Mouse (Mus musculus) forebrain, embryonic 15.5 days (tissue): ENCODE data around the gene Gnb5. TPM values are rescaled to one million over a fixed set of nuclear protein-coding genes. Genes with fewer than 3 reads are reported as not detected.

Source experiments
- ATAC-seq: fragments of 200-750 bp; cut with Nextera tagmentation; replicated peaks from 2 replicates; pipeline ENCODE4 v1.8.0; 2017; ENCODE audit warnings: mild to moderate bottlenecking, moderate TSS enrichment, moderate library complexity
- H3K27ac ChIP-seq: fragments of 300-500 bp; sonication (generic); replicated peaks from 2 replicates; pipeline ENCODE4 v1.5.1; 2015; ENCODE audit warnings: mild to moderate bottlenecking, inconsistent platforms
- H3K27me3 ChIP-seq: fragments of 300-500 bp; sonication (generic); 2 replicates; pipeline ENCODE4 v1.6.1; 2015; ENCODE audit warnings: inconsistent platforms
- H3K36me3 ChIP-seq: fragments of 300-500 bp; sonication (generic); 2 replicates; pipeline ENCODE4 v1.6.1; 2015; ENCODE audit warnings: mild to moderate bottlenecking, inconsistent platforms
- H3K4me1 ChIP-seq: fragments of 300-500 bp; sonication (generic); 2 replicates; pipeline ENCODE4 v1.6.1; 2015; ENCODE audit warnings: inconsistent platforms
- H3K4me2 ChIP-seq: fragments of 300-500 bp; sonication (generic); replicated peaks from 2 replicates; pipeline ENCODE4 v1.6.1; 2015; ENCODE audit warnings: mild to moderate bottlenecking, inconsistent platforms
- H3K4me3 ChIP-seq: fragments of 300-500 bp; sonication (generic); 2 replicates; pipeline ENCODE4 v1.5.1; 2015; ENCODE audit warnings: mild to moderate bottlenecking, inconsistent platforms
- H3K9ac ChIP-seq: fragments of 300-500 bp; sonication (generic); replicated peaks from 2 replicates; pipeline ENCODE4 v1.6.1; 2015; ENCODE audit warnings: mild to moderate bottlenecking, inconsistent platforms
- H3K9me3 ChIP-seq: fragments of 300-500 bp; sonication (generic); 2 replicates; pipeline ENCODE4 v1.6.1; 2016; ENCODE audit warnings: inconsistent platforms
- WGBS: fragments of 180-500 bp; shearing (Covaris S2); methylation state at CpG from one replicate; pipeline ENCODE4 v1.1.7; 2015; ENCODE audit warnings: mixed read lengths; 5-methylcytosine and 5-hydroxymethylcytosine counted together
- polyA plus RNA-seq: library from polyadenylated mRNA; unstranded; fragments of >200 nt; fragmentation: Nextera tagmentation; extraction: Ambion mirVana; gene quantifications from 2 replicates; pipeline ENCODE4 v1.2.1, GENCODE M21; 2015

The Gnb5 gene
- polyA plus RNA-seq, 1 experiment from 2014 or later = 52.6 TPM

DNA sequence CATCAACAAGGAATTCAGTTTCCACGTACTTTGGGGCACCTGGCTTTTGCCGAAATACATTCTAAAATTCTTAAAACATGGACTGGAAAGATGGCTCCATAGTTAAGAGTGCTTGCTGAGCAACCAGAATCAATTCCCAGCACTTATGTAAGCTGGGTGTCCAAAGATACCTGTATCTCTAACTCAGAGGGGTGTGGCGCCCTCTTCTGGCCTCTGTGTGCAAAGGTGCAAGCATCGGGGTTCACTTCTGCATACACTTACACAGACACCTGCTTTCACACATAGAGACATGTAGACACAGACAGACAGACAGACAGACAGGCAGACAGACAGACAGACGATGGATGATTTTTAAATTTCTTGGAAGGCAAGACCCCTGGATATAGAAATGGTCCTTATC is 25.3 kb upstream of the Gnb5 start:
- H3K36me3 ChIP-seq = no peaks in the 10 kb centered on the region
- no peak for ATAC-seq
- no peaks in the 10 kb centered on the region for H3K9me3 ChIP-seq
- WGBS = 46% methylated on average over 5 of the region's 5 CpGs
- no peaks in the 10 kb centered on the region for H3K27me3 ChIP-seq
- no peak overlapping the region for H3K9ac ChIP-seq
- H3K4me2 ChIP-seq = no peak overlapping the region
- H3K4me3 ChIP-seq = no peak overlapping the region
- no peaks in the 10 kb centered on the region for H3K4me1 ChIP-seq
- no peak overlapping the region for H3K27ac ChIP-seq

DNA sequence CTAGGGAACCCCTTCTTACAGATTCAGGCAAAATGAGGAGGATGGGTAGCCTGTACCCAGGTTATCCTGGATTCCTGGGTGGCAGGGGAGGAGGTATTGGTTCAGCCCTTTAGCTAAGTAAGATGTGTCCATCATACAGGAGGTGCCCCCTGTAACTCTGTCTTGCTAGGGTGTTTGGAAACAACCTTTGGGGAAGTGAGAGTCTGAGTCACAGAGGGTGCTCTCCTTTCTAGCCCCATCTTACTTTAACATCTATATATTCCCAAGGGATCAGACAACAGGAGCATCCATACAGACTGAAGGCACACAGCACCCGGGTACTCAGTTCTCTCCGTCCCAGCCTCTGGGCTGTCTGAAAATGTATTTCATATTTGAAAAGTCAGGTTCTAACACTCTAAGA is 23.9 kb upstream of the Gnb5 start:
- H3K9ac ChIP-seq = no peak overlapping the region
- H3K27ac ChIP-seq = no peak overlapping the region
- H3K36me3 ChIP-seq = no peaks in the 10 kb centered on the region
- no peaks in the 10 kb centered on the region for H3K4me1 ChIP-seq
- H3K9me3 ChIP-seq = no peaks in the 10 kb centered on the region
- WGBS = 84% methylated on average over 2 of the region's 2 CpGs
- H3K27me3 ChIP-seq = no peaks in the 10 kb centered on the region
- no peak overlapping the region for H3K4me3 ChIP-seq
- no peak for ATAC-seq
- H3K4me2 ChIP-seq = no peak overlapping the region

- Histone ChIP-seq H3K4me1 (no peaks in the 10 kb centered on the region), H3K4me3 (no peak overlapping the region), H3K9me3 (no peaks in the 10 kb centered on the region), H3K4me2 (no peak overlapping the region), H3K36me3 (no peaks in the 10 kb centered on the region), H3K27me3 (no peaks in the 10 kb centered on the region), H3K9ac (no peak overlapping the region), H3K27ac (no peak overlapping the region)
- ATAC-seq = peak; percentile 63; the same call in 1 of the 2 replicates
- WGBS = 16% methylated on average over 3 of the region's 3 CpGs
Observed at GRCm38 (mm10) chr9:75282830-75283229, 23.3 kb upstream of the Gnb5 start.

GRCm38 (mm10) chr9:75283636-75284035 is 22.5 kb upstream of the Gnb5 start:
- Histone ChIP-seq H3K27ac (no peak overlapping the region), H3K9ac (no peak overlapping the region), H3K4me3 (no peak overlapping the region), H3K4me2 (no peak overlapping the region), H3K36me3 (no peaks in the 10 kb centered on the region), H3K9me3 (no peaks in the 10 kb centered on the region), H3K4me1 (no peaks in the 10 kb centered on the region), H3K27me3 (no peaks in the 10 kb centered on the region)
- 84% methylated on average over 8 of the region's 8 CpGs for WGBS
- no peak for ATAC-seq

DNA sequence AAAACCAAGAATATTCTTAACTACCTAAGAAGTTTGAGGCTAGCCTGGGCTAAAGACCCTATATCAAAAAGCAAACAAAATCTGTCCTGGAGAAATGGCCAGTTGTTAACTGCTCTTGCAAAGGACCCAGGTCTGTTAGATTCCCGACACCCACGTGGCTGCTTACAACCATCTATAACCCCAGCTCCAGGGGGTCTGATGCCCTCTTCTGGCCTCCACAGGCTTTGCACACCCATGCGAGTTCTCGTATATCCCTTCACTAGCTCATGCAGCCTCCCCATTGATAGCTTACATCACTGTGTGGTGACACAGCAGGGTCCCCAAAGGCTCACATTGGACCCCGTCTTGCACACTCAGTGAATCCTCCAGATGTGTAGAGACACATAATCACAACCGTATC is 20.7 kb upstream of the Gnb5 start:
- ATAC-seq = no peak
- 75% methylated on average over 6 of the region's 6 CpGs for WGBS

GRCm38 (mm10) chr9:75287636-75288035 is 18.5 kb upstream of the Gnb5 start:
- no peak for ATAC-seq
- Histone ChIP-seq H3K4me1 (no peaks in the 10 kb centered on the region), H3K4me2 (no peak overlapping the region), H3K9ac (no peak overlapping the region), H3K4me3 (no peak overlapping the region), H3K36me3 (no peaks in the 10 kb centered on the region), H3K27ac (no peak overlapping the region), H3K9me3 (no peaks in the 10 kb centered on the region), H3K27me3 (no peaks in the 10 kb centered on the region)
- WGBS = 64% methylated on average over 6 of the region's 6 CpGs

More for the DNA sequence above, 20.7 kb upstream of the Gnb5 start:
- Histone ChIP-seq H3K9me3 (no peaks in the 10 kb centered on the region), H3K27ac (no peak overlapping the region), H3K36me3 (no peaks in the 10 kb centered on the region), H3K4me3 (no peak overlapping the region), H3K4me2 (no peak overlapping the region), H3K9ac (no peak overlapping the region), H3K4me1 (no peaks in the 10 kb centered on the region), H3K27me3 (no peaks in the 10 kb centered on the region)

DNA sequence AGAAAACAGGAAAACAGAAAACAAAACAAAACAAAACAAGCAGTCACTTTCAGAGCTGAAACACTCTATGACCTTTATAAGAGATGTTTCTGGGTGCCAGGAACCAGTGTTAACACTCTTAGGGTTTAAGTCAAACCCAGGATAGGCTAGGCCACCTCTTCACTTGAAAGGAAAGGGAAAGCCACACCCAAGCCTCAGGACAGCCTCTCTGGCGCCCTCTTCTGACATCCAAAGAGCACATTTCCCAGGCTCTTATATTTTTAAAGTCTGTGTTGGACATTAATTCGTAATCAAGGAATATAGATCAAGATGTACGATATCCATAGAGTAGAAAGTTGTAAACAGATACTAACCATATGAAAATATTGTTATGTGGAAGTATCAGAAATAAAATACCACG is 16.5 kb upstream of the Gnb5 start:
- no peak overlapping the region for H3K27ac ChIP-seq
- no peaks in the 10 kb centered on the region for H3K36me3 ChIP-seq
- H3K4me1 ChIP-seq = no peaks in the 10 kb centered on the region
- H3K27me3 ChIP-seq = no peaks in the 10 kb centered on the region
- no peaks in the 10 kb centered on the region for H3K9me3 ChIP-seq
- no peak overlapping the region for H3K9ac ChIP-seq
- H3K4me3 ChIP-seq = no peak overlapping the region
- H3K4me2 ChIP-seq = no peak overlapping the region
- ATAC-seq = no peak
- 46% methylated on average over 4 of the region's 4 CpGs for WGBS

DNA sequence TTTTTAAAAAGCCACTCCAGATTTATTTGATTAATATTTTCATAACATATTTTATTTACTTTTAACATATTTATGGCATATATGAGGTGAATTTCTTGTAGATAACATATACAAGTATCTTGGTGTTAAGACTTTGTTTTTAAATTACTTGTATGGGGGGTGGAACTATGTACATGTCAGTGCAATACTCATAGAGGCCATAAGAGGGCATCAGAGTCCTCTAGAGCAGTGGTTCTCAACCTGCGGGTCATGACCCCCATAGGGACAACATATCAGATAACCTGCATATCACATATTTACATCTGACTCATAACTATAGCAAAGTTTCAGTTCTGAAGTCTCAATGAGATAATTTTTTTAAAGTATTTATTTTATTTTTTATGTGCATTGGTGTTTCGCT is 6.7 kb upstream of the Gnb5 start:
- H3K4me3 ChIP-seq = no peak overlapping the region
- H3K4me2 ChIP-seq = no peak overlapping the region
- H3K9ac ChIP-seq = no peak overlapping the region
- H3K4me1 ChIP-seq = no peaks in the 10 kb centered on the region
- H3K27me3 ChIP-seq = no peaks in the 10 kb centered on the region
- no peaks in the 10 kb centered on the region for H3K9me3 ChIP-seq
- 78% methylated on average over 2 of the region's 2 CpGs for WGBS
- no peaks in the 10 kb centered on the region for H3K36me3 ChIP-seq
- ATAC-seq = no peak
- H3K27ac ChIP-seq = no peak overlapping the region

- Histone ChIP-seq H3K9me3 (no peaks in the 10 kb centered on the region), H3K4me1 (no peaks in the 10 kb centered on the region), H3K36me3 (no peaks in the 10 kb centered on the region), H3K27me3 (no peaks in the 10 kb centered on the region), H3K9ac (no peak overlapping the region), H3K4me2 (no peak overlapping the region), H3K4me3 (no peak overlapping the region), H3K27ac (no peak overlapping the region)
- ATAC-seq = no peak
- WGBS = 81% methylated on average over 2 of the region's 2 CpGs
Observed at GRCm38 (mm10) chr9:75303033-75303432, 3.1 kb upstream of the Gnb5 start.

GRCm38 (mm10) chr9:75303701-75304261 is 2.3 kb upstream of the Gnb5 start:
- WGBS = 40% methylated on average over 16 of the region's 16 CpGs
- Histone ChIP-seq H3K4me2 (0 out of 2 replicates have a peak overlapping the region, but pooled peaks have one; percentile 7), H3K4me1 (no peaks in the 10 kb centered on the region)

GRCm38 (mm10) chr9:75304286-75304685 is 1.8 kb upstream of the Gnb5 start:
- 33% methylated on average over 7 of the region's 7 CpGs for WGBS
- Histone ChIP-seq H3K27ac (no peak overlapping the region), H3K4me1 (no peaks in the 10 kb centered on the region), H3K4me2 (no peak overlapping the region), H3K9me3 (no peaks in the 10 kb centered on the region), H3K9ac (no peak overlapping the region), H3K4me3 (no peak overlapping the region), H3K27me3 (no peaks in the 10 kb centered on the region), H3K36me3 (no peaks in the 10 kb centered on the region)
- no peak for ATAC-seq

More at GRCm38 (mm10) chr9:75303701-75304261, 2.3 kb upstream of the Gnb5 start:
- H3K27ac ChIP-seq = no peak overlapping the region
- no peaks in the 10 kb centered on the region for H3K9me3 ChIP-seq
- ATAC-seq = no peak
- H3K4me3 ChIP-seq = no peak overlapping the region
- H3K9ac ChIP-seq = no peak overlapping the region
- H3K27me3 ChIP-seq = no peaks in the 10 kb centered on the region
- H3K36me3 ChIP-seq = no peaks in the 10 kb centered on the region

DNA sequence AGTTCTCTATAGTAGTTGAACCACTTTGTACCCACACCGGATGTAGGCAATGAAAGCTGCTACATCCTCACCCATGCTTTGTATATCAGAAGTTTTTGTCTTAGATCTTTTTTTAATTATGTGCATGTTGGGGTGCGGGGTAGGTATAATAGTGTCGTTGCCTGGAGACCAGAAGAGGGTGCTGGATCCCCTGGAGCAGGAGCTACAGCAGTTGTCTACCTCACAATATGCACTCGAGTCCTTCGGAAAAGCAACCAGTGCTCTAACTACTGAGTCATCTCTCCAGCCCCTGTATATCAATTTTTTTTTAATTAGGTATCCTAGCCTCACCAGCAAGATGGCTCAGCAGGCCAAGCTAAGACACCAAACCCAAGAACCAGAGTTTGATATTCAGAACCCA is 927 bp downstream of the Gnb5 start:
- Histone ChIP-seq H3K4me2 (no peak overlapping the region), H3K9ac (no peak overlapping the region), H3K27me3 (no peaks in the 10 kb centered on the region), H3K36me3 (no peaks in the 10 kb centered on the region), H3K9me3 (no peaks in the 10 kb centered on the region), H3K4me1 (no peaks in the 10 kb centered on the region), H3K27ac (no peak overlapping the region), H3K4me3 (no peak overlapping the region)
- 83% methylated on average over 5 of the region's 5 CpGs for WGBS
- ATAC-seq = no peak

GRCm38 (mm10) chr9:75308621-75309020 is 2.5 kb downstream of the Gnb5 start:
- Histone ChIP-seq H3K4me1 (peaks cover 4% of the 10 kb centered on the region), H3K4me2 (no peak overlapping the region), H3K27ac (no peak overlapping the region), H3K36me3 (no peaks in the 10 kb centered on the region), H3K27me3 (no peaks in the 10 kb centered on the region), H3K4me3 (no peak overlapping the region), H3K9me3 (no peaks in the 10 kb centered on the region), H3K9ac (no peak overlapping the region)
- ATAC-seq = no peak
- 73% methylated on average over 5 of the region's 5 CpGs for WGBS
